ENCODE assay signal across 17 mouse cellular contexts in genomic region chr16:57536511-57536910, GRCm38 (mm10).
DNase-seq lines count a peak whose midpoint lies in the region; ATAC-seq lines count a peak whose summit lies in the region.
"Had no signal": no experiment of that assay in that cellular context is flagged by ENCODE, and none has a peak within 500 bp of the region (broad histone marks: within the 10 kb centered on the region; RNA-seq: fewer than 3 reads in every experiment).

No protein-coding gene starts in this region.

- H3K27me3 ChIP-seq in heart, embryonic 12.5 days (replicated peaks): no peaks in the 10 kb centered on the region
- H3K27me3 ChIP-seq in heart, embryonic 10.5 days (ENCODE audit: insufficient read depth, poor library complexity, severe bottlenecking): no peaks in the 10 kb centered on the region
- no peaks in the 10 kb centered on the region for H3K27me3 ChIP-seq in splenic B cell, adult 2 months (ENCODE audit: control insufficient read depth, insufficient read depth, low read length, poor library complexity, severe bottlenecking)
- H3K27me3 ChIP-seq in hindbrain, embryonic 12.5 days: no peaks in the 10 kb centered on the region
- H3K27me3 ChIP-seq: forebrain, embryonic 15.5 days; liver, embryonic 15.5 days had no signal

- no peak overlapping the region for H3K9ac ChIP-seq in heart, embryonic 12.5 days
- no peak overlapping the region for H3K9ac ChIP-seq in hindbrain, embryonic 12.5 days
- H3K9ac ChIP-seq: forebrain, embryonic 15.5 days; liver, embryonic 15.5 days had no signal

- peaks cover 12% of the 10 kb centered on the region for H3K4me1 ChIP-seq in heart, embryonic 12.5 days (replicated peaks)
- 0 out of 2 replicates have a peak, but pooled peaks cover 3% of the 10 kb centered on the region for H3K4me1 ChIP-seq in heart, embryonic 10.5 days
- no peaks in the 10 kb centered on the region for H3K4me1 ChIP-seq in hindbrain, embryonic 12.5 days
- H3K4me1 ChIP-seq: forebrain, embryonic 15.5 days; liver, embryonic 15.5 days had no signal

- H3K9me3 ChIP-seq in heart, embryonic 12.5 days (replicated peaks): no peaks in the 10 kb centered on the region
- no peaks in the 10 kb centered on the region for H3K9me3 ChIP-seq in heart, embryonic 10.5 days
- H3K9me3 ChIP-seq in hindbrain, embryonic 12.5 days (replicated peaks): no peaks in the 10 kb centered on the region
- H3K9me3 ChIP-seq: forebrain, embryonic 15.5 days; liver, embryonic 15.5 days had no signal

- DNase-seq in heart, embryonic 10.5 days (ENCODE audit: low spot score): no peak
- peak; percentile 24 for DNase-seq in spleen, postnatal 36 days (ENCODE audit: low spot score in 2 of 2)
- DNase-seq in spleen, postnatal 4 days (ENCODE audit: low spot score in 2 of 2): no peak
- DNase-seq in splenic B cell, adult 2 months (ENCODE audit: low read depth, low spot score): peak; percentile 64
- DNase-seq in embryo, embryonic 9.5 days (ENCODE audit: extremely low spot score): no peak
- DNase-seq: cerebellum, adult 8-10 months; gastrocnemius, postnatal 36 days; heart, postnatal 36 days; right cerebral cortex, postnatal 14 days; thymus, adult 18-20 months had no signal

- no peak overlapping the region for H3K4me2 ChIP-seq in heart, embryonic 12.5 days
- no peak overlapping the region for H3K4me2 ChIP-seq in hindbrain, embryonic 12.5 days (replicated peaks)
- H3K4me2 ChIP-seq: forebrain, embryonic 15.5 days; liver, embryonic 15.5 days had no signal

- 0 out of 2 replicates have a peak overlapping the region, but pooled peaks have one; percentile 25 for H3K27ac ChIP-seq in heart, embryonic 12.5 days (ENCODE audit: poor library complexity, severe bottlenecking)
- H3K27ac ChIP-seq in heart, embryonic 10.5 days: no peak overlapping the region
- no peak overlapping the region for H3K27ac ChIP-seq in hindbrain, embryonic 12.5 days
- H3K27ac ChIP-seq: forebrain, embryonic 15.5 days; liver, embryonic 15.5 days had no signal

- no peak overlapping the region for H3K4me3 ChIP-seq in heart, embryonic 12.5 days
- H3K4me3 ChIP-seq in heart, embryonic 10.5 days: no peak overlapping the region
- no peak overlapping the region for H3K4me3 ChIP-seq in hindbrain, embryonic 12.5 days
- H3K4me3 ChIP-seq: forebrain, embryonic 15.5 days; liver, embryonic 15.5 days; myocyte had no signal

- H3K36me3 ChIP-seq in heart, embryonic 12.5 days: no peaks in the 10 kb centered on the region
- no peaks in the 10 kb centered on the region for H3K36me3 ChIP-seq in heart, embryonic 10.5 days
- no peaks in the 10 kb centered on the region for H3K36me3 ChIP-seq in splenic B cell, adult 2 months (ENCODE audit: control insufficient read depth, insufficient read depth, low read length, poor library complexity, severe bottlenecking)
- no peaks in the 10 kb centered on the region for H3K36me3 ChIP-seq in hindbrain, embryonic 12.5 days
- H3K36me3 ChIP-seq: forebrain, embryonic 15.5 days; liver, embryonic 15.5 days had no signal

- WGBS in heart, embryonic 12.5 days: 70% methylated on average over 7 of the region's 7 CpGs
- 80% methylated on average over 7 of the region's 7 CpGs for WGBS in heart, embryonic 10.5 days
- WGBS in hindbrain, embryonic 12.5 days: 89% methylated on average over 7 of the region's 7 CpGs

- ATAC-seq in heart, embryonic 12.5 days (ENCODE audit: insufficient number of reproducible peaks, low FRiP score): 0 out of 2 replicates have a peak, but pooled peaks have one; percentile 6
- ATAC-seq in granulocyte monocyte progenitor cell, adult 5-6 weeks (replicated peaks; ENCODE audit: poor library complexity, severe bottlenecking): peak; percentile 92
- ATAC-seq in hindbrain, embryonic 12.5 days (ENCODE audit: low FRiP score): no peak
- ATAC-seq: CD4-positive, CD25-positive, alpha-beta regulatory T cell, adult 4 months; forebrain, embryonic 15.5 days had no signal

Comparison
In these comparisons a context has a peak if more than half of its experiments do, and no peak if none do; other contexts are left out.
1. DNase-seq: peak in spleen, postnatal 36 days (2 of 2) and splenic B cell, adult 2 months (single experiment); none in heart, embryonic 10.5 days (single experiment), spleen, postnatal 4 days (0 of 2) and embryo, embryonic 9.5 days (single experiment).